Mouse (Mus musculus): ENCODE results near the gene Nckap1l. TPM values are rescaled to one million over a fixed set of nuclear protein-coding genes. Genes with fewer than 3 reads are reported as not detected.
A peak's percentile ranks its signal among the peaks of the same experiment; 100 is the strongest.

Nckap1l gene
- total RNA-seq, 4 experiments from 2014 or later = 0.27 to 1.0 (median 0.63) TPM

DNA sequence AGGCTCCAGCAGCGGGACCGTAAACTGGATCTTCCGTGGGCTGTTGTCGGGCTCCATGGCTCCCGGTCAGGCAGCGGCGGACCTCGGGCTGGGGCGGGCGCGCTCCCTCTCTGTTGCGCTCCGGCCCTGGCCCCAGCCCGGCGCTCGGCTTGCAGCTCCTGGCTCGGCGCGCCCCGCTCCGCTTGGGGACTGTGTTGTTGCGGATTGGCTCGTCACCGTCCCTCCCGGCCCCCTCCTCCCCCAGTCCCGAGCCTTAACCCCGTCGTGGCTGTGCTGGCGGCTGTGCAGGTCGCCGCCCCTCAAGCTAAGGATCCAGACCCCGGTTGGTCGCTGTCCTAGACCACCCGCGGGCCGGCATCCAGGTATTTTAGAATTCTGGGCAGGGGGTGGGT, 84.2 kb downstream of the Nckap1l start, which contains the start of gene Ppp1r1a:
Gene Ppp1r1a, minus strand, starts transcription at position 182 of the 392 bp plus-strand sequence.
- peak; percentile 25 to 54 for DNase-seq (ENCODE audit: low spot score in 2 of 2)

DNA sequence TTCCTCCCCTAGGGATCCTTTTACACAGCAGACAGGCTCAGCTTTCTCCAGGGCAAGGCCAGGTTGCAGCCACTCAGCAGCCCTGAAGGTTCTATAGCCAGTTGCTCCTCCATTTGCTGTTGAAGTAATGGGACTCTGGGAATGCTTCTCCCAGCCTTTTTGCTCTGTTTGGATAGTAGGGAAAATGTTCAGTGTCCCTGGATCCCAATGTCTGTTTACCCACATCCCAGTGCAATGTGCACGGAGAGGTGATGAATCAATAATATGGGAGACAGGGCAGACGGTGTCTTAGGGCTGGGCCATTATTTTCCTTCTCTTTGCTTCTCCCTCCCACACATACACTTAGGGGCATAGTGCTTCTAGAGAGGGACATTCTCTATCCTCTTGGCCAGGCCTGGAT, 85.7 kb downstream of the Nckap1l start:
- no peak for DNase-seq (ENCODE audit: low spot score in 2 of 2)

DNA sequence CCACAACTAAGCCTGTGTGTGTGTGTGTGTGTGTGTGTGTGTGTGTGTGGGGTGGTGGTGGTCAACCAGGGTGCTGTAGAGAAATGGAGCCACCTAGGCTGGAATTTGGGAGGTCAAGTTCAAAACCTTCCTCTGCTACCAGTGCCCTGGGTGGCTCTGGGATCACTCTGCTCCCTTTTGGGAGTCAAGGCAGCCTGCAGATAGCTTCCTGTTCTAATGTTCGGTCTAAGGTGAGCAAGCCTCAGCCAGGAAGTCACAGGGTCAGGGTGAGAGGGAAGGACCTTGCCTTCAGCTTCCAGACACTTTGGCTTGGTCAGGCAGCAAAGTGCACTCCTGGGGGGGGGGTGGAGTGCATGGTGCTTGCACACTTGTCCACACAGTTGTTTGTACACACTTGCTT, 87.1 kb downstream of the Nckap1l start:
- DNase-seq (ENCODE audit: low spot score in 2 of 2) = no peak

DNA sequence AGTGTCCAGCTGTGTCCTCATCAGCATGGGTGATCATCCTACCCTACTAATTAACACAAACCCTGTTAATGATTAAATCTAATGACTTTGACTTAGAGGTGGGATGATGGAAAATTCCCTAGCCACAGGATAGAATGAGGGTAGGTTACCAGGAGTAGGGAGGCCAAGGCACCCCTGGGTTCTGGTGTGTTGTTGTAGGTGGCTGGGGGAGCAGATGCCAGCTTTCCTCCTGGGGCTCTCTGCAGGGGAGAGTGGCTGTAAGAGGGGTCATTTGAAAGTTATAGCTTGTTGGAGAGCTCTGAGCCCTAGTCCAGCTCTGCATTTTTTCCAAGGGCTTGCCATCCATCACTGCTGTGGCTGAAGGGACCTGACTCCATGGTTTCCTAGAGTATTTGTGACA, 88.9 kb downstream of the Nckap1l start:
- DNase-seq (ENCODE audit: low spot score in 2 of 2) = no peak

DNA sequence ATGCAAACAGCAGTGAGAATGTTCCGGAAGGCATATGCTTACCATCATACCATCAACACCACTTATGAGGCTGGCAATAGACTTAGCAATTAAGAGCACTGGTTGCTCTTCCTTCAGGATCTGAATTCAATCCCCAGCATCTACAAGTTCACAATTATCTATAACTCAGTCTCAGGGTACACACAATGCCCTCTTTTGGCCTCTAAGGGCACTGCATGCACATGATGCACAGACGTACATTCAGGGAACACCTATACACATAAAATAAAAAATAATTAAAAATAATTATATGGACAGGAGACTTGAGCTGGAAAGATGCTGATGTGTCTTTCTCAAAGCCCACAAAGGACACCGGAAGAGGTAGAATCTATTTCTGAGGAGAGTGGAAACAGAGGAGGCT, 94.4 kb downstream of the Nckap1l start:
- no peak for DNase-seq (ENCODE audit: low spot score in 2 of 2)

Other genes with a start within 250 kb of the Nckap1l start
- gene Cbx5, start 214.0 kb upstream of the Nckap1l start, total RNA-seq (2022) = 10 to 100 TPM; 25.0 to 34.2 (median 28.9) TPM
- 100 to 1,000 TPM in 1 of 4 experiments, 10 to 100 TPM in 3; 82.7 to 111 (median 89.3) TPM for gene Hnrnpa1, start 213.4 kb upstream of the Nckap1l start, total RNA-seq (2022)
- gene Nfe2, start 195.4 kb upstream of the Nckap1l start, total RNA-seq (2022) = not detected
- 10 to 100 TPM; 34.7 to 39.4 (median 35.6) TPM for gene Copz1, start 181.1 kb upstream of the Nckap1l start, total RNA-seq (2022)
- gene Gpr84, start 143.2 kb upstream of the Nckap1l start, total RNA-seq (2022) = not detected
- gene Zfp385a, start 113.7 kb upstream of the Nckap1l start, total RNA-seq (2022) = 1 to 10 TPM; 5.7 to 6.4 (median 5.9) TPM
- gene Itga5, start 87.0 kb upstream of the Nckap1l start, total RNA-seq (2022) = 1 to 10 TPM; 4.0 to 4.9 (median 4.5) TPM
- gene Gtsf1, start 23.3 kb upstream of the Nckap1l start, total RNA-seq (2022) = not detected
- not detected for gene Gtsf2, start 5.3 kb upstream of the Nckap1l start, total RNA-seq (2022)
- under 1 TPM; 0.41 to 0.52 (median 0.46) TPM for gene Pde1b, start 49.2 kb downstream of the Nckap1l start, total RNA-seq (2022)
- gene Ppp1r1a, start 84.2 kb downstream of the Nckap1l start, total RNA-seq (2022) = 100 to 1,000 TPM in 2 of 4 experiments, 10 to 100 TPM in 2; 77.3 to 125 (median 101) TPM
- gene Glycam1, start 111.3 kb downstream of the Nckap1l start, total RNA-seq (2022) = not detected

Data from gastrocnemius, adult 8-10 months (tissue).